Mouse (Mus musculus) embryonic facial prominence, embryonic 15.5 days (tissue): ENCODE data around the gene Adarb2. TPM values are rescaled to one million over a fixed set of nuclear protein-coding genes. Genes with fewer than 3 reads are reported as not detected.

Source experiments
- ATAC-seq: fragments of 200-750 bp; cut with Nextera tagmentation; 2 replicates; pipeline ENCODE4 v1.8.0; 2017; ENCODE audit warnings: low read depth, moderate TSS enrichment; ENCODE audit not compliant: insufficient number of reproducible peaks, low FRiP score, low TSS enrichment
- H3K27ac ChIP-seq: fragments of 300-500 bp; sonication (generic); replicated peaks from 2 replicates; pipeline ENCODE4 v1.5.1; 2015; ENCODE audit warnings: mild to moderate bottlenecking, inconsistent platforms
- H3K27me3 ChIP-seq: fragments of 300-500 bp; sonication (generic); 2 replicates; pipeline ENCODE4 v1.6.1; 2015; ENCODE audit warnings: inconsistent platforms
- H3K36me3 ChIP-seq: fragments of 300-500 bp; sonication (generic); 2 replicates; pipeline ENCODE4 v1.6.1; 2015; ENCODE audit warnings: mild to moderate bottlenecking, inconsistent platforms
- H3K4me1 ChIP-seq: fragments of 300-500 bp; sonication (generic); 2 replicates; pipeline ENCODE4 v1.6.1; 2015; ENCODE audit warnings: inconsistent platforms
- H3K4me2 ChIP-seq: fragments of 300-500 bp; sonication (generic); replicated peaks from 2 replicates; pipeline ENCODE4 v1.6.1; 2015; ENCODE audit warnings: mild to moderate bottlenecking, inconsistent platforms
- H3K4me3 ChIP-seq: fragments of 300-500 bp; sonication (generic); replicated peaks from 2 replicates; pipeline ENCODE4 v1.5.1; 2015; ENCODE audit warnings: mild to moderate bottlenecking, inconsistent platforms
- H3K9ac ChIP-seq: fragments of 300-500 bp; sonication (generic); 2 replicates; pipeline ENCODE4 v1.6.1; 2015; ENCODE audit warnings: inconsistent platforms
- H3K9me3 ChIP-seq: fragments of 300-500 bp; sonication (generic); replicated peaks from 2 replicates; pipeline ENCODE4 v1.6.1; 2016; ENCODE audit warnings: inconsistent platforms
- WGBS: fragments of 180-500 bp; shearing (Covaris S2); methylation state at CpG from one replicate; pipeline ENCODE4 v1.1.7; 2015; 5-methylcytosine and 5-hydroxymethylcytosine counted together
- polyA plus RNA-seq: library from polyadenylated mRNA; unstranded; fragments of >200 nt; fragmentation: Nextera tagmentation; extraction: Ambion mirVana; gene quantifications from 2 replicates; pipeline ENCODE4 v1.2.1, GENCODE M21; 2015

The Adarb2 gene
- polyA plus RNA-seq, 1 experiment from 2014 or later: 1.6 TPM

DNA sequence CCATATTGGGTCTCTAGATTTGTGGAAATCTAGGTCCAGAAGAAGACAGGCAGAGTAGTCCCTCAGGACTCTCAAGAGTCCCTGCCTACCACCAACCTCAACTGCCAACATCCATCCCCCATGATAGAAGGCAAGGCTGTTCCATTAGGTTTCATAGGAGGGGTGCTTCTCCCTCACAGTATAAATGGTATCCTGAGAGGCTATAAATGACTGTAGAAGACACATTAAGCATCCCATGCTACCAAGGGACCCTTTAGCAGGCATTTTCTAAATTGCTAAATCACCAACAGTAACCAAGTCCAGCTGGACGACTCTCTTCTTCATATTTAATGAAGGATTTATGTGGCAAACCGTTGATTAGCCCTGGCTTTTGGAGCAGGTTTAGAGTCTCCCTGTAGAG, 446.6 kb downstream of the Adarb2 start:
- no peaks in the 10 kb centered on the region for H3K36me3 ChIP-seq

DNA sequence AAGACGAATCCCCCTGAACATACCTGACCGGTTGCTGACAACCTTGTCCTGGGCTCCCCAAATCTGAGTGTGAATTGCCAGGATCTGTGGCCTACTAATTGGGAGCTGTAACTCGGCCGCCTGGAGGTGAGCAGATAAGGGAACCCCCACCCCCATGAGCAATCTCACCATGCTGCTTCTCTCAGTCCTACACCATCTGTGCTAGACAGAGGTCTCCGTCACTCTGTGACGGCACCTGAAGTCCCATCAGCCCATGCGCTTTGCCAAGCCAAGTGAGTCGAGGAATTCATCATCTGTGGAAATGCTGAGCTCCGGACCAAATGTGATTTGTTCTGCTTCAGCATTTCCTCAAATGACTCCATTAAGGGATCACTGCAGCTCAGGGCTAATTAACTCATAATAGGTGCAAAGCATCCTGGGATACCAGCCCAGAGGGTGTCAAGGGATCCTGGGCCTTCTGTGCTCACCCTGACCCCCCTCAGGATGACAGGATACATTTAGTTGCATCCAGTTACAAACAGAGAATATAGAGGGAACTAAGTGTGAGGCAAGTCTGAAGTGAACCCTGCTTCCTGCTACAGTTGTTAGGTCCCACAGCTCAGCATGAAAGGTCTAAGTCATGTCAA, 462.1 kb downstream of the Adarb2 start:
- Histone ChIP-seq H3K27ac (no peak overlapping the region), H3K27me3 (no peaks in the 10 kb centered on the region)

More for the DNA sequence above, 446.6 kb downstream of the Adarb2 start:
- Histone ChIP-seq H3K27ac (no peak overlapping the region), H3K4me1 (no peaks in the 10 kb centered on the region), H3K9ac (no peak overlapping the region), H3K4me3 (no peak overlapping the region), H3K4me2 (no peak overlapping the region), H3K9me3 (no peaks in the 10 kb centered on the region), H3K27me3 (no peaks in the 10 kb centered on the region)
- WGBS: 67% methylated on average over 2 of the region's 2 CpGs
- no peak for ATAC-seq

DNA sequence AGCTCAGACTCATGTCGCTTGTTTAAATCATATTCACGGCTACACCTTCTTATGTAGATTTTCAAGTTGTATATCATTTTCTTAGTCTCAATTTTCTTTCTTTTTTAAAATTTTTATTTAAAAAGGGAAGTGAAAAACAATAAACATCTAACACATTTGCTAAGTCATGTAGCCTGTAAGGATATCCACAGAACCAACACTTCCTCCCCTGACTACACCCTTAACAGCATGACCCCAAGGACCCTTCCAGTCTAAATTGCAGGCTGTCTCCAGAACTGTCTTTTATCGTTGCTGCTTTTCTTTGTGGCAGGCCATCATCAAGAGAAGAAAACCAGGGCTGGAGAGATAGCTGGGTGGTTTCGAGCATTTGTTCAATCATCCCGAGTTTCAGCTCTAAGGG, 474.5 kb downstream of the Adarb2 start:
- Histone ChIP-seq H3K27me3 (no peaks in the 10 kb centered on the region), H3K4me3 (no peak overlapping the region), H3K9me3 (no peaks in the 10 kb centered on the region; the same call in 1 of the 2 replicates), H3K36me3 (no peaks in the 10 kb centered on the region), H3K27ac (no peak overlapping the region), H3K4me2 (no peak overlapping the region), H3K9ac (no peak overlapping the region), H3K4me1 (no peaks in the 10 kb centered on the region)
- 70% methylated on average over 5 of the region's 5 CpGs for WGBS
- ATAC-seq: no peak

More for the DNA sequence above, 462.1 kb downstream of the Adarb2 start:
- WGBS: 77% methylated on average over 9 of the region's 9 CpGs
- Histone ChIP-seq H3K9ac (no peak overlapping the region), H3K4me2 (no peak overlapping the region), H3K4me3 (no peak overlapping the region), H3K36me3 (no peaks in the 10 kb centered on the region), H3K9me3 (no peaks in the 10 kb centered on the region), H3K4me1 (no peaks in the 10 kb centered on the region)
- no peak for ATAC-seq

DNA sequence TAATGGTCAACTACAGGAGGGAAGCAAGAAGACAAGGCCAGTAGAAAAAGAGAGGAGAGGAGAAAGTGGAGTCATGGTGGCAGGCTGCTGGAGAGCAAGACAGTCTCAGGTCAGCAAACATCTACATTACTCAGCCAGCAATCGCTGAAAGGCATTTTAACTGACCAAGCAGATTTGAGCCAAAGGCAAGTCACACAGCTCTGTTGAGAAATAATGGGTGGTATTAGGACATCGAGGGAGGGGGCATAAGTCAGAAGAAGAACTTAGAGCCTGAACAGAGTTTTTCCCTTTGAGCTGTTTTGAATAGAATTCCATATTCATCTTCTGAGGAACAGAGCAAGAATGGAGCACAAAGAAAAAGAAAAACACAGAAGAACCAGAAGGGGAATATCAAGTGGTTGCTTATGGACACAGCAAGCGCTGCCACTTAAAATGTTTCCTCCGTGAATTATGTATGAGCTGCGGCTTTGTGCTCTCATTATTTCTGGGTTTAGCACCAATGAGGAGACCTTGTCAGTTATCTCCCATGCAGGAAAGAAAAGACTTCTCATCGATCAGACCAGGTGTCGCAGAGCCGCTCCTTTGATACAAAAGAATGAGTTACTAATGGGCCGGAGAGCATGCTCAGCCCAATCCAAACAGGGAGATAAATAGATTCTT, 477.9 kb downstream of the Adarb2 start:
- H3K4me2 ChIP-seq: no peak overlapping the region
- no peaks in the 10 kb centered on the region for H3K36me3 ChIP-seq
- no peak overlapping the region for H3K27ac ChIP-seq
- H3K9ac ChIP-seq: no peak overlapping the region
- H3K4me3 ChIP-seq: no peak overlapping the region
- H3K27me3 ChIP-seq: no peaks in the 10 kb centered on the region
- H3K9me3 ChIP-seq: no peaks in the 10 kb centered on the region
- no peaks in the 10 kb centered on the region for H3K4me1 ChIP-seq
- 83% methylated on average over 9 of the region's 9 CpGs for WGBS
- no peak for ATAC-seq

DNA sequence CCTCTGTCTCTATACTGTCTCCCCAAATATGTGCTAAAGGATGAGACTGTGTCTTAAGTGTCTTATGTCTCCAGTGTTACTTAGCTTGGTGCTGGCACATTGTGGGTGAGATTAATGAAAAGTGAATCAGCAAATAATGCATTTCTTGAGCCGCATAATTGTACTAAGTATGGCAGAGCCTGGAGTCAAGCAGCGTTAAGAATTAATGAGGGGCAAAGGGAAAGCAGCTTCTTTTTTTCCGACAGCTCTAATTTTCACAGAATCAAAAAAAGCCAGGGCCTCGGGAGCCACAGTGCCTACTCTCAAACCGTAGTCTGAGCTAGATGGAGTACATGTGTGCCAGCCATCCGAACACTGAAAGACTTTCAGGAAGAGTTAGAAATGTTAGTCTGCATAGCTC, 488.8 kb downstream of the Adarb2 start:
- Histone ChIP-seq H3K4me3 (no peak overlapping the region), H3K4me1 (no peaks in the 10 kb centered on the region), H3K9me3 (no peaks in the 10 kb centered on the region), H3K36me3 (no peaks in the 10 kb centered on the region), H3K4me2 (no peak overlapping the region), H3K27me3 (no peaks in the 10 kb centered on the region), H3K27ac (no peak overlapping the region), H3K9ac (no peak overlapping the region)
- no peak for ATAC-seq
- 63% methylated on average over 6 of the region's 6 CpGs for WGBS

DNA sequence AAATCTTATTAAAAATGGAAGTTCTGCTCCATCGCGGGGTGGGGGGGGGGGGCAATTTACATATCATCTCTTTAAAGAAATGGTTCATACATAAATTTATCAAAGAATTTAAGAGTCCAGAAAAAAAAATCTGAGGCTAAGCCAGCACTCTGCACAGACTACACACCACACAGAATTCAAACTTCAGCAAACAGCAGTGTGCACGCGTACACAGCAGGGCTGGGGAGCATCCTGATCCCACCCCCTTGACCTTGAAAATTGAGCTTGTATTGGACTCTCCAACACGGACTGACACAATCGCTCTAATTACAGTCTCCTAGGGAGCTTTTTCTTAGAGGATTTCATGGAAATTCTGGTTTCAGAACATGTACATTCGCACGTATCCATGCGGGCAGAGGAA, 490.1 kb downstream of the Adarb2 start:
- no peaks in the 10 kb centered on the region for H3K9me3 ChIP-seq
- 69% methylated on average over 9 of the region's 9 CpGs for WGBS
- no peak for ATAC-seq
- no peak overlapping the region for H3K4me3 ChIP-seq
- H3K27ac ChIP-seq: no peak overlapping the region
- H3K36me3 ChIP-seq: no peaks in the 10 kb centered on the region
- no peak overlapping the region for H3K9ac ChIP-seq
- H3K4me1 ChIP-seq: no peaks in the 10 kb centered on the region
- H3K4me2 ChIP-seq: no peak overlapping the region
- H3K27me3 ChIP-seq: no peaks in the 10 kb centered on the region

DNA sequence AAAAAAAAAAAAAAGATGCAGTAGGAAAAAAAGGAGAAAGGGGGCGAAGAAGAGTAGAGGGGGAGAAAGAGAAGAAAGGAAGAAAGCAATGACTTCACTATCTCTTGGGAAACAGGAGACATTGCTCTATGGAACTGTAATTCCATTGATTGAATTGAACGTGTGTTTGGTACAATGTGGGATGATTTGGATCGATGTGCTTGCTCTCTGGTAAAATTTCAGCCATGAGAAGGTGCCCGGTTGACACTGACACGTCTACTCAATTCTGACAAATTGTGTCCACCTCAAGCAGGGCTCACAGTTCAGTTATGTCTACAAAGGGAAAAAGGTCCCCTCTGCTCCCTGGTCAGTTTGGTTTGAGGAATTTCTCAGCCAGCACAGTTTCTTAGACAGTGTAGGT, 495.8 kb downstream of the Adarb2 start:
- Histone ChIP-seq H3K9ac (no peak overlapping the region), H3K27me3 (no peaks in the 10 kb centered on the region), H3K36me3 (no peaks in the 10 kb centered on the region), H3K9me3 (no peaks in the 10 kb centered on the region), H3K4me3 (no peak overlapping the region), H3K4me2 (no peak overlapping the region), H3K27ac (no peak overlapping the region), H3K4me1 (no peaks in the 10 kb centered on the region)
- 91% methylated on average over 5 of the region's 5 CpGs for WGBS
- ATAC-seq: no peak

DNA sequence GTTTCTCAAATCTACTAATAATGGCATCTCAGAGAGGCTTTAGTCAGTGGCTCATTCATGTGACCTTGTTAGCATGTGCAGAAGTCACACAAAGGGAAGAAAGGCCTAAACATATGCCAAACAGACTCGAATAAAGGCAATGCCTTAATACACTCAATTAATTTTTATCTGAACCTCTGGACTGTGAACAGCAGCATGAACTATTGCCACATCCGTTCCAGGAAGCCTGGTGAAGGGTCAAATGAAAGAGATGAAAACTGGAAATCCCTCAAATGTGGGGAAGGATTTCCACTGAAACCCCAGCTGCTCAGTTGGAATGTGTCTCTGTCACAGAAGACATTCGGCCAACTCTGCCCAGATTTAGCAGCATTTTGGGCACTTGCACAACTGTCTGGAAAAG, 497.2 kb downstream of the Adarb2 start:
- WGBS: 66% methylated on average over 3 of the region's 3 CpGs
- Histone ChIP-seq H3K27ac (no peak overlapping the region), H3K4me2 (no peak overlapping the region), H3K9ac (no peak overlapping the region), H3K27me3 (no peaks in the 10 kb centered on the region), H3K4me3 (no peak overlapping the region), H3K4me1 (no peaks in the 10 kb centered on the region), H3K36me3 (no peaks in the 10 kb centered on the region), H3K9me3 (no peaks in the 10 kb centered on the region)
- no peak for ATAC-seq

DNA sequence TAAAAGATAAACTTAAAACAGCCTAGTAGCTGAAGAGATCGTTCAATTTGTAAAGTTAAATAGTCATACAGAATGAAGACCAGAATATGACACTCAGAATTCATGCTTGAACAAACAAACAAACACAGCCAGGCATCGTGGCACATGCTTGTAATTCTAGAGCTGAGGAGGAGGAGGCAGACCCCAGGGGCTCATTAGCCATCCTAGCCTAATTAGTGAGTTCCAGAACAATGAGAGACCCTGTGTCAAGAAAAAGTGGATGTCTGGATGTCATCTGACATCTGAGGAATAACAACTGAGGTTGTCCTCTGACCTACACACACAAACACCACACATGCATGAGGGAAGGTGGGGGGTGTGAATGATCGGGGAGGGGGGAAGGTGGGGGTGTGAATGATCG, 498.3 kb downstream of the Adarb2 start:
- H3K4me1 ChIP-seq: 0 out of 2 replicates have a peak, but pooled peaks cover 5% of the 10 kb centered on the region
- H3K4me3 ChIP-seq: no peak overlapping the region
- no peak overlapping the region for H3K9ac ChIP-seq
- H3K9me3 ChIP-seq: no peaks in the 10 kb centered on the region
- H3K4me2 ChIP-seq: no peak overlapping the region
- no peaks in the 10 kb centered on the region for H3K27me3 ChIP-seq
- H3K36me3 ChIP-seq: no peaks in the 10 kb centered on the region
- WGBS: 41% methylated on average over 4 of the region's 4 CpGs
- H3K27ac ChIP-seq: no peak overlapping the region
- no peak for ATAC-seq

DNA sequence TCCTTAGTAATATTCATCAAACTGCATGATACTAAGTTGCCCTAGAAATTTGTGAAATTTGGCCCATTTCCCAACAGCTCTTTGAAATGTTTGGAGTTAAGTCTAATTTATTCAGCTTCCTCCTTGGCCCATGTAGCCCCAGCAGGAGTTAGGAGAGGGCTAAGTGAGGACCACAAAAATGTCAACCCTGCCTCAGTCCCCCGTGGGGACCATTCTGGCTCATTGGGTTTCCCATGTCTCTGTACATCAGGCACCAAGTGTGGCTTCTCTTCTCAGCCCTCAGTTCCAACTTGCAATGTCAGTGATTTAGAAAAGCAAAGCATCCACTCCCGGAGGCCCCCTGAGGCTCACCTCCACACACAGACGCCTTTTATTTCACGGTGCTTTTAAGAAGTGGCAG, 502.6 kb downstream of the Adarb2 start:
- Histone ChIP-seq H3K27me3 (no peaks in the 10 kb centered on the region), H3K4me1 (0 out of 2 replicates have a peak, but pooled peaks cover 5% of the 10 kb centered on the region), H3K4me3 (no peak overlapping the region), H3K4me2 (no peak overlapping the region), H3K36me3 (no peaks in the 10 kb centered on the region), H3K9me3 (no peaks in the 10 kb centered on the region), H3K27ac (no peak overlapping the region), H3K9ac (no peak overlapping the region)
- no peak for ATAC-seq
- 23% methylated on average over 4 of the region's 4 CpGs for WGBS

DNA sequence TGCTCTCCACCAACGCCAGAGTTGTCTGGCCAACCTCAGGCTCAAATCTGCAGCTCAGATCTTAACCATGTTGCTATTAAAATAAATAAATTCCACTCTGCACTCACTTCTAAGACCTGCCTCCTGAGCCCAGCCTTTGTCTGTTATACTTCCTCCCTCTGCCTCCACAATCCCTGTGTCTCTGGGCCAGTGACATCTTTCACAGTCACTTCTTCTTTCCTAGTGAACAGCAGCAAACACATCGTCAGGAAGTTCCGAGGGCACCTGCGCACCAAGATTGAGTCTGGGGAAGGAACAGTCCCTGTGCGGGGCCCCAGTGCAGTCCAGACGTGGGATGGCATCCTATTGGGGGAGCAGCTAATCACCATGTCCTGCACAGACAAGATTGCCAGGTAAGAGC, 510.7 kb downstream of the Adarb2 start:
- Histone ChIP-seq H3K9me3 (no peaks in the 10 kb centered on the region), H3K4me3 (no peak overlapping the region), H3K4me2 (no peak overlapping the region), H3K36me3 (no peaks in the 10 kb centered on the region), H3K27me3 (no peaks in the 10 kb centered on the region), H3K27ac (no peak overlapping the region), H3K9ac (no peak overlapping the region), H3K4me1 (no peaks in the 10 kb centered on the region)
- 77% methylated on average over 6 of the region's 6 CpGs for WGBS
- no peak for ATAC-seq
